Mouse (Mus musculus) spleen, postnatal 10 days (tissue): ENCODE measurements around the gene Cacna1c.
"Not testable (repeated sequence)": the region's sequence is repeated elsewhere in the genome, so short reads cannot be mapped to it uniquely, and the experiment has no call there.

Experiments used
- DNase-seq, 2 experiments: peaks; one replicate each; pipeline ENCODE4 v3.0.0; 2021 to 2022; ENCODE audit warnings: low spot score in 2 of 2

Gene Cacna1c

GRCm38 (mm10) chr6:119213375-119213774 lies 17.2 kb upstream of the Cacna1c start:
- DNase-seq, result no peak

- DNase-seq, result not testable (repeated sequence)
These were observed 9.8 kb upstream of the Cacna1c start for GRCm38 (mm10) chr6:119206006-119206405.

GRCm38 (mm10) chr6:119204915-119205314 lies 8.7 kb upstream of the Cacna1c start:
- peak in 1 of 2 experiments; percentile 6 for DNase-seq

GRCm38 (mm10) chr6:119204286-119204685 lies 8.1 kb upstream of the Cacna1c start:
- DNase-seq, result peak in 1 of 2 experiments; percentile 4

- no peak for DNase-seq
These were observed 5.4 kb upstream of the Cacna1c start for GRCm38 (mm10) chr6:119201575-119201974.

GRCm38 (mm10) chr6:119200362-119200761 lies 4.1 kb upstream of the Cacna1c start:
- DNase-seq, result no peak

DNA sequence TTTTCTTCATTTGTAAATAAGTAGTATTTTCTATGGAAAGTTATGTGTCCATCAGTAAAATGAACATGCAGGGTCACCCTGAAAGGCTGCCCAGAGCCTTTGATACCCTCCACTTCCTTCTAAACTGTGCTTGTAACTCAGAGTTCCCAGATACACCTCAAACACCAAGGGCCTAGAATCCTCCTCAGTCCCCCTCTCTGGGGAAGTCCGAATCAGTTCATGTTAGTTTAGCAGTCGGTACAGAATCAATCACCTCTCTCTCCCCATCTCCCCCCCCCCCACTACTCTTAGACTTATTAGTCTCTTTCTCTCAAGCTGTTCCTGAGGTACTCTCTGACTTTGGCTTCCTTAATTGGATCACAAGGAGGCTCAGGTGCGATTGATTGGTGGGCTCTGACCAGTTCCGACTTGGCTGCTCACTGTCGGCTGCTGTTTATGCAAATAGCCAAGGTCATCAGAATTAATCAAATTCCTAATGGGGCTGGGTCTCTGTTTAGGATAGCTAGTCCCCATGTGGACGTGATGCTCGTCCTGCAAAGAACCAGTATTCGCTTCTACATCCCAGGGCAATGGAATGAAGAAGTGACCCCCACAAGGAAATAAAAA lies 3.2 kb upstream of the Cacna1c start:
- no peak for DNase-seq

GRCm38 (mm10) chr6:119198534-119199273 lies 2.5 kb upstream of the Cacna1c start:
- DNase-seq, result no peak

GRCm38 (mm10) chr6:119194601-119195000 lies 1.6 kb downstream of the Cacna1c start:
- DNase-seq, result no peak

GRCm38 (mm10) chr6:119194161-119194560 lies 2.1 kb downstream of the Cacna1c start:
- no peak for DNase-seq

DNA sequence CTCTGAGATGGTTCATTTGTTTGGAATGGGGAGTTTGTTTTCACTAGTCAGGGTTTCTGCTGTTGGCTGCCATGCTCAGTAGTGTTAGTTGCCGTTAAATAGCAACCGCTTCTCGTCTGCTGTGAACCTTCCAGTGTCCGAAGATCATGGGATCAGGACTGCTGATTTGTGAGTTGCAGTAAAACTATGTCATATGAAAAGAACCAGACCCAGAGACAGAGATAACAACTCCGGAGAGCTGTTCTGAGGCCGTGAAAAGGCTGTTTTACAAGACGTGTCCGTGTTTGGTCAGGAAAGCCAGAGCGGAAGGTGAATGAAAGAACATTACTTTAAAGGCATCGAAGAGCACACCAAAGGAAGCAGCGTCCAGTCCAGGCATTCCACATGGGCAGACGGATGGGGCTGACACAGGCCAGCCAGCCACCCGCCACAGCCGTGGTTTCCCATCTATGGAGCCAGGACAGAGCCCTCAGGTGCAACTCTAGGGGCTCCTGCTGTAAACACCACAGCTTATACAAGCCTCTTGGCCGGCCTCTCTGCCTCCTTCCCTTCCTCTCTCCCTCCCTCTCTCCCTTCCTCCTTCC lies 2.6 kb downstream of the Cacna1c start:
- no peak for DNase-seq

GRCm38 (mm10) chr6:119191478-119191877 lies 4.7 kb downstream of the Cacna1c start:
- DNase-seq, result no peak

GRCm38 (mm10) chr6:119187631-119188030 lies 8.6 kb downstream of the Cacna1c start:
- DNase-seq, result no peak

GRCm38 (mm10) chr6:119186658-119187057 lies 9.6 kb downstream of the Cacna1c start:
- DNase-seq, result no peak

DNA sequence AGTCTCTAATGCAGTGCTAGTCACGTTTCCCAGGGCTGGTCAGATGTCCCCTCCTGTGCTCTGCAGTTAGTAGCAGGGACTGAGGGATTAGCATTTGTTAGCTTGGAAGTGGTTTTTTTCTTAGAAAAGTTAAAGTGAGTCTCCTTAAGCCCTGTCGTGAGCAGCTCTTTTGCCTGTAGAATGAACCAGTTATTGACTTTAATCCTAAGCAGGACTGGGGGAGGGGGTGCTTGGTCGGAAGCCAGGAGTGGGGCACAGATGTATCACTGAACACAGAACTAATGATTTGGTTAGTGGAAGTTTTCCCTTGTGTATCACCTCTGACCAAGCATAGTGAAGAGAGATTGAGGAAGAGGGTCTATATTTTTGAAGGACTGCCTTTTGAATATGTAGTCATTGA lies 12.4 kb downstream of the Cacna1c start:
- DNase-seq, result no peak

- no peak for DNase-seq
These were observed 14.0 kb downstream of the Cacna1c start for GRCm38 (mm10) chr6:119182211-119182610.

DNA sequence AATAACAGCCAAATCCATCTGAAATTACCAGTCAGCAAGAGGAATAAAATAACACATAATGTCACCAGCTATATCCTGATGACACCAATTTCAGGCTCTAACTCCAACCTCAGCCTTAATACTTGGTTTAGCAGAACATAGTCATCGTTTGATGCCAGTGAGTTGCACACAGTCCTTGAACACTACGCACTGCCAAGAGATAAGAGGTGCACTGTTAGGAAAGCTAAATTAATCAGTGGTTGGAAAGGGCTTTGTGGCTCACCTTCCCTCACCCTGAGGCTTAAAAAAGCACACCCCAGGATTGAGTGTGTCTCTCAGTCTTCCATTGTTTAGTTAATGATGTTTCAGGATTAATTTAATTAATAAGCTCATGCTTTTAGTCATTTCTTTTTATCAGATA lies 16.0 kb downstream of the Cacna1c start:
- DNase-seq, result no peak

GRCm38 (mm10) chr6:119177101-119177500 lies 19.1 kb downstream of the Cacna1c start:
- DNase-seq, result no peak

- no peak for DNase-seq
These were observed 20.1 kb downstream of the Cacna1c start for GRCm38 (mm10) chr6:119176103-119176502.

- peak; percentile 76 to 92 for DNase-seq
These were observed 21.0 kb downstream of the Cacna1c start, which contains the start of gene Dcp1b for GRCm38 (mm10) chr6:119175078-119175853. Dcp1b (plus strand) TSS chr6:119175253.

DNA sequence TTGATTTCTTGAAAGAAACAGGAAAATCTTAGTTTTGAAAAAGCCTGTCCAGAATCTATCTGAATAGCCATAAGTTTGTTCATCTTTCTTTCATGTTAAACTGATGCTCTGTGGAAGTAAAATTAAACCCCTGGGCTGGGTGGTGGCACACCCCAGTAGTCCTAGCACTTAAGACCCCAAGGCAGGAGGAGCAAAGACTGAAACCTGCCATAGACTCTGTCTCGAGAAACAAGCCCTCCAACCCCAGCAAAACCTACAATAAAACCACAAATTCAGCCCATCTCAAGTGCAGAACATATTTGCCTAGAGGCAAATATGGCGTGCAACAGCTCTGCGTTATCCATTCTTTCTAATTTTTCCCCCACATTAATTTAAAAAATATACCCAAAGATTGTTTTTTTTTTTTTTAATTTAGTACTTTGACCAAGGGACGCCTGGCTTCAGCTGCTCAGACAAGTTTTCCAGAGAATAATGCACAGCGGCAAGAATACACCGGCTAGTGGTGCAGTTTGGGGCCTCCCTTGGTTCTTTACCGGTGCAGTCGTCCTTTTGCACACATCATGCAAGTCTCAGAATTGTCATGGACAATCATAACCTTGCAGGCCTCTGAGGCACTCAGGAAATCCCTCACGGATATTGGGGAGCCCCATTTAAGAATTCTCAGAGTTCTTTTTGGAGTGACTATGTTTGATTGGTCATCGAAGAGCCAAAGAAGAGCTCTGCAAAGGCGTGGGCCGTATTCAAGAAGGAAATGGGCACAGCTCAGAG lies 21.7 kb downstream of the Cacna1c start:
- no peak for DNase-seq
